Mouse (Mus musculus) T-helper 2 cell (primary cell): ENCODE measurements around the gene Pole.

Experiments
- in situ Hi-C: fragments of 300-600 bp; cut with MboI, MseI; formaldehyde crosslinking; loops from one replicate; pipeline ENCODE4 v1.15.1; 2025; ENCODE audit warnings: high pct_unique_total_duplicates

The Pole gene

GRCm38 (mm10) chr5:110285770-110286445 is at the start of gene Pole, which contains the start of gene Pxmp2:
TSS of gene Pole (plus strand) at chr5:110286306.
TSS of gene Pxmp2 (minus strand) at chr5:110286186.
- in situ Hi-C loops: loop anchor here (10.0 kb wide), 1 partner anchor 731 kb away; the partner anchor contains the start of gene Crlf2

DNA sequence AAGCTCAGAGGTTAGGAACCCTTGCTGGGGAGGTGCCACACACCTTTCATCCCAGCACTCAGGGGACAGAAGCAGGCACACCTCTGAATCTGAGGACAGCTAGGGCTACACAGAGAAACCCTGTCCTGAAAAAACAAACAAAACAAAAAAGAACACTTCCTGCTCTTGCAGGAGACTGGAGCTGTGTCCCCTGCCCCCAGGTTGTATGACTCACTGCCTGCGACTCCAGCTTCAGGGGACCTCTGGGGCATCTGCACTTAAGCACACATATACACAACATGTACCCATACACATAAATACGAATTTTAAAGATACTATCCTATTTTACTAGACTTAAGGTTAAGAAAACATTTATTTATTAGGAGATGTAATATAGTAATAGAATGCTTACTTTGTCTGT is 42.0 kb upstream of the Pole start:
- in situ Hi-C loops: no loop called here

DNA sequence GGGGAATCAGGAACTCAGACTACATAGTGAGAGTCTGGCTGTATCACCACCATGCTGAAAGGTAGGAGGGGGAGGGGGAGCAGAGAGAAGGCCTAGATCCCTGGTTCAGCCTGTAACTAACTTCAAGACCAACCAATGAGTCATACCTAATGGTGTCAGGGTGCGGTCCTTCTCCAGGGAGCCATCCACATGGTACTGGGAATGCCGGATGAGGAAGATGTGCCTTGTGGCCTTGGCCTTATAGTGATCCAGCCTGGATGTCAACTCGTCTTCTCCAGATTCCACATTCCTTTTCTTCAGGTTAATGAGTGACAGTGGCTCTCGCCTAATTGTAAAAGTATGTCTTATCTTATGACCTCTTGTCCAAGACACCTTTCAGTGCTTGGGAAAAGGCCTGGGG is 19.2 kb upstream of the Pole start:
- in situ Hi-C loops: no loop called here

DNA sequence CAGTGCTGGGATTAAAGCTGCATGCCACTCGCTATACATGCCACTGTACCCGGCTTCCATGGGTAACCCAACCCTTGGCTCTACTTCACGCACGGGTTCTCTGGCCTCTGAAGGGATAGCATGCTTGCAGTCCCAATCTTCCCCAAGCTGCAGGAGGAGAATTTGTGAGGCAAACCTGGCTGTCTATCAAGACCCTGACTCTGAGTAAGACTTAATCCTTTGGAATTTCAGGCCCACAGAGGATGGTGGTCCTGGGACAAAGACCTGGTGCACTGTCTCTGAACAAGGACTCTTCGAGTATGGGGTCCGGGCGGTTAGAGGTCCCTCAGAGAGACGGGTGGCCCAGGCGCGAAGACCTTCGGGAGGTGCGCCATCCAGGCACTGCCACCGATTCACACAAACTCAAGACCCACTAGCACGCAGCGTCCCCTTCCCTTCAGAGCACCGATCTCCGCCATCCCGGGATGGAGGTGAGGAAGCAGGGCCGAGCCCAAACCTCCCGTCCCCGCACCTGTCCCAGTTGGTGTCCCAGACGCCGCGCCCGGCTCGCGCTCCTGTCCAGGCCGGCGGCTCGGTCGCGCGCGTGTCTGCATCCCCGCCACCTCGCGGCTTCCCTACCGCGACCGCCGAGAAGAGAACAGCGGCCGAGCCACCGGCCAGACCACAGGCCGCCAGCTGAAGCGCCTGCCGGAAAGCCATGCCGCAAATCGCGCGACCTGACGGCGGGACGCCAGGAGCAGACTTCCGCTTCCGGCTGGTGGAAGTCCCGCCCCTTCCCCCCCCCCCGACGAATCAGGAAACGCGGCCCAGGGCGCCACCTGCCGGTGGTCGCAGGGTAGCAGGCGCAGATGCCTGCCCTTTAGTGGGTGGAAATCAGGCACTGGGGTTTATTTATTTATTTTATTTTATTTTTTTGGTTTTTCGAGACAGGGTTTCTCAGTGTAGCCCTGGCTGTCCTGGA is 16.7 kb upstream of the Pole start, which contains the start of gene Pgam5:
TSS of gene Pgam5 (minus strand) at position 773 of the 961 bp plus-strand sequence.
- in situ Hi-C loops: no loop called here

DNA sequence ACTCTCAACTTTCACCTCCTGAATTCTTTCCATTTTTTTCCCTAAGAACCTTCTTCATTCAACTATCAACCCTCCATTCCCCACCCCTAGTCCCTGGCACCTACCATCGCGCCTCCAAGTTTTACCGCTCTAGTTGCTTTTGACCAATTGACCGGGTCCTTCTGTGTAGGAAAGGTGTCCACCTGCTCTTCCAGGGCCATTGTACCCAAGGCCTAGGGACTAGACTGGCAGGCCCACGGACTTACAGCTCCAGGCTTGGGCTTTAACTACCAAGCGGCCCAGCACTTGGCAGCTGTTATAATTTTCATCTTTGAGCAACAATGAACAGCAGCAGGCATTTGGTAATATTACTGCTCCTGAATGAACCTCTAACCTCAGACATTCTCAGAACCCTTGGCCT is 15.9 kb upstream of the Pole start:
- in situ Hi-C loops: no loop called here

GRCm38 (mm10) chr5:110274147-110274546 is 12.0 kb upstream of the Pole start:
- in situ Hi-C loops: no loop called here

GRCm38 (mm10) chr5:110274846-110275245 is 11.3 kb upstream of the Pole start:
- in situ Hi-C loops: no loop called here

DNA sequence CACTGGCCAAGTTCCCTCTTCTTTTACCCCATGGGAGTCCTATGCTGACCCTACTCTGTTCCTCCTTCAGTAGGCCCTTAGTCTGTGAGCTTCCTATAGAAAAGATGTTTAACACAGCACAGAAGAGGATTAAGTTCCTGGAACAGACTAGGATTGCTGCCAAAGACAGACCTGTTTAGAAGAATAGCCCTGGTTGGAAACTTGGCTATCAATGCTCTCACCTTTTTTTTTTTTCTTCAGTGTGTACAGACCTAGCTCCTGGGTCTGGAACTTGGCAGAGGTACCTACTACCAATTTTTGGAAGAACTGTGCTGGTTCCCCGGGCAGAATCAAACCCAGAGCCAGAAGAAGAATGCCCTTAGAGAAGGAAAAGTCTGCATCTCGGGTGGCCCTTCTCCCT is 9.7 kb upstream of the Pole start:
- in situ Hi-C loops: no loop called here

DNA sequence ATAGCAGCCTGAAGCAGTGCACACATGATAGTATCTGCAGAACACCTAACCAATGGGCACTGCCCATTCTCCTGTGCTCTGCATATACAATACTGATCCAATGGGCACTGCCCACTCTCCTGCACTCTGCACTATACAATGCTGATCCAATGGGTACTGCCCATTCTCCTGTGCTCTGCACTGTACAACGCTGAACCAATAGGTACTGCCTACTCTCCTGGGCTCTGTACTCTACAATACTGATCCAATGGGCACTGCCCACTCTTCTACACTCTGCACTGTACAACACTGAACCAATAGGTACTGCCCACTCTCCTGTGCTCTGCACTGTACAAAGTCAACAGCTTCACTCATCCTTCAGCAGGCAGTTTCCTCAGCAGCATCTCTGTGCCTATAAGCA is 9.2 kb upstream of the Pole start:
- in situ Hi-C loops: no loop called here

DNA sequence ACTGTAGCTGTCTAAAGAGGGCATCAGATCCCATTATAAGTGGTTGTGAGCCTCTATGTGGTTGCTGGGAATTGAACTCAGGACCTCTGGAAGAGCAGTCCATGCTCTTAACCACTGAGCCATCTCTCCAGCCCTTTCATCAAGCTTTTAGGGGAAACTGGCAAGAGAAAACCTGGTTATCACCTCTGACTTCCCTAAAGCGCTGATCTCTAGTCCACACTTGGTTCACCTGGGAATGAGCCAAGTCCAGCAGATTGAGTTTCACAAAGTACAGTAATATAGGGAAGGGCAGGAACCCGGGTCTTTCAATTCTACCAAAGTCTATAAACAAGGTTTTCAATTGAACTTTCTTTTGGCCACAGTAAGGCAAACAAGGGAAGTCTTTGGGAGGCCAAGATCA is 4.1 kb upstream of the Pole start:
- in situ Hi-C loops: loop anchor here (5.0 to 10.0 kb wide), 2 partner anchors 50 to 727 kb away; partner anchors contain the start of genes Ankle2 and Crlf2

- in situ Hi-C loops: loop anchor here (5.0 to 10.0 kb wide), 2 partner anchors 52 to 730 kb away; partner anchors contain the start of genes Ankle2 and Crlf2
Measured at GRCm38 (mm10) chr5:110284536-110284935, 1.6 kb upstream of the Pole start.

- in situ Hi-C loops: loop anchor here (10.0 kb wide), 1 partner anchor 730 kb away; the partner anchor contains the start of gene Crlf2
Measured at GRCm38 (mm10) chr5:110285156-110285555, 950 bp upstream of the Pole start.

GRCm38 (mm10) chr5:110286446-110287083 is 459 bp downstream of the Pole start:
- in situ Hi-C loops: loop anchor here (10.0 kb wide), 1 partner anchor 732 kb away; the partner anchor contains the start of gene Crlf2

DNA sequence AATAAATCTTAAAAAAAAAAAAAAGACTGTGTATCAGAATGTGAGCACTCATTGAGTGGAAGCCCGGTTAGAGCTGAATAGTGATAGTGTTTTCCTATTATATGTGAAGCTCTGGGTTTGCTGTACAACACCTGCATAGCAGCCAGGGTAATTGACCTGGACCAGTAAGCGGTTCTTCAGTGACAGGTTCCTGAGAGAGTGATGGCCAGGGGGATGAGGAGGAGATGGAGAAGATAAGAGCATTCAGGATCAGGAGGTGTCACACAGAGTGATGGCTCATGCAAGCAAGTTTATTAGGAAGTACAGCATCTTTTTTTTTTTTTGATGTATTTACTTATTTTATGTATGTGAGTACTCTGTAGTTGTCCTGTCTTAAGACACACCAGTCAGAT is 974 bp downstream of the Pole start:
- in situ Hi-C loops: loop anchor here (10.0 kb wide), 1 partner anchor 732 kb away; the partner anchor contains the start of gene Crlf2

- in situ Hi-C loops: no loop called here
Measured at GRCm38 (mm10) chr5:110291649-110292048, 5.5 kb downstream of the Pole start.

GRCm38 (mm10) chr5:110296637-110297036 is 10.5 kb downstream of the Pole start:
- in situ Hi-C loops: no loop called here

DNA sequence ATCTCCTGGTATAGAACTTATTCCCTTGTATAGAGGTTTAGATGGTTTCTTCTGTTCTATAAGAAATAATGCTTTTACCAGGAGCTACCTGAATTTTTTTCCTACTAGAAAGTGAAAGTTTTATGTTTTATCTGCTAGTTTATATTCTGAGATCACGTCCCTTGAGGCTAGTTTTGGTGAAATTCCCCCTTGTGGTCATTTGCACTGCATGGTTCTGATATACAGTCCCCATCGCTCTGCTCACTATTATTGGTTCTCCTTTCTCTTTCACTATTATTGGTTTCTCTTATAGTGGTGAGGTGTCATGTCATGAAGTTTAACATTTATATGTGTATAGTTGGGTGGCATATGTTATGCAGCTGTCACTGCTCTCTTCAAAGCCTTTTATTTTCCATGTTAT is 14.5 kb downstream of the Pole start:
- in situ Hi-C loops: loop anchor here (10.0 to 25.0 kb wide), 2 partner anchors 414 to 1713 kb away; no protein-coding TSS in a partner anchor

- in situ Hi-C loops: loop anchor here (10.0 to 25.0 kb wide), 2 partner anchors 406 to 1722 kb away; no protein-coding TSS in a partner anchor
Measured at GRCm38 (mm10) chr5:110308861-110309260, 22.8 kb downstream of the Pole start.

GRCm38 (mm10) chr5:110313127-110313526 is 27.0 kb downstream of the Pole start:
- in situ Hi-C loops: loop anchor here (25.0 kb wide), 1 partner anchor 1726 kb away; no protein-coding TSS in a partner anchor

- in situ Hi-C loops: no loop called here
Measured at GRCm38 (mm10) chr5:110330508-110330907, 44.4 kb downstream of the Pole start.

- in situ Hi-C loops: no loop called here
Measured at GRCm38 (mm10) chr5:110338792-110339191, 52.7 kb downstream of the Pole start.
